Mouse (Mus musculus) kidney, adult 2 months (tissue): ENCODE measurements at regions not wholly inside any gene's neighbourhood (a gene's known extent, or its start where the extent isn't known, plus 50 kb on each side); places are given as distances from the start of the nearest gene placed in this dataset.

Experiments
- CTCF ChIP-seq: fragments of 200-500 bp; conservative IDR thresholded peaks from 2 replicates; pipeline ENCODE4 v1.5.1; 2011; ENCODE audit warnings: low read depth, mild to moderate bottlenecking, control low read depth, low read length, moderate library complexity, mixed read lengths; ENCODE audit not compliant: insufficient read depth, insufficient read length
- POLR2A ChIP-seq: fragments of 200-500 bp; IDR thresholded peaks from one replicate; pipeline ENCODE4 v1.6.1; 2011; ENCODE audit warnings: low read depth, low read length, control low read depth

DNA sequence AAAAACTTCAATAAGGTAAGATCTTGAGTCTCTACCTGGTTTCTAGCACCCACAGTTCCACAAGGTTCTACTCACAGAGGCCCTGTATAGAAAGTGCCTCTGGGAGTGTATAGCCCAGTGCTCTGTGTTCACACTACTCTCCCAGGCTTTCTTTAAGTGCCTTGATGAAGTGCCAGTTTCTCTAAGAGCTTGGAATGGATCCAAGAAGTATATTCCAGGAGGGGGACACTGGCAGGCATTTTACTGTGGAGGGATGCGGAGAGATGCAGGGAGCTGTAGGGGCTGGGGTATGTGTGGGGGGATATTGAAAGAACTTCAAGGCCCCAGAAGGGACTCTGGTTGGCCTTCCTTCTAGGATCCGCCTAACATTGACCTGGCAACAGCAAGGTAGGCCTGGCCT lies 204.9 kb downstream of the 1500009L16Rik start:
- no peak for TF ChIP-seq CTCF
- no peak for TF ChIP-seq POLR2A
